Mouse (Mus musculus) G1E (cell line): ENCODE measurements around the gene Astn1.

Experiments used
- CTCF ChIP-seq: IDR thresholded peaks from 2 replicates; pipeline ENCODE4 v1.5.1; 2012; ENCODE audit warnings: low read depth, low read length, inconsistent platforms, mixed read lengths
- TAL1 ChIP-seq: conservative IDR thresholded peaks from 2 replicates; pipeline ENCODE4 v1.6.1; 2012; ENCODE audit warnings: low read depth, low read length, inconsistent platforms, mixed read lengths

DNA sequence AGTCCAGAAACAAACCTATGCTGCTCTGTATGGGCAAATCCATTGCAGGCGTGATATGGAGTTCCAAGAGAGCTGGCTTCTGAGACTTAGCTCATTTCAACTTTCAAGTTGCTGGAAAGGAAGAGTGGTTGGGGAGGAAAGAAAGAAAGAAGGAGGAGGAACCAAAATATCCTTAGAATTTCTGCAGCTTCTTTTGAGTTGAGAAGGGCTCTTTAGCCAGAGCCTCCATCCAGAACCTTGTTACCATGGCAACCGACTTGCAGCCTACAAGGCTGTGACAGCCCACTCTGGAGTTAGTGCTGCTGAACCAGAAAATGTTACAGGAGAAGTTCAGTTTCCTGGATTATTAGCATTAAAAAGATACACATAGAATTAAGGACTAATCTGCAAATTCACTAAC, 46.1 kb downstream of the Astn1 start:
- TF ChIP-seq CTCF (no peak), TAL1 (no peak)
